Mouse (Mus musculus): ENCODE results near the gene Mrpl2. TPM values are rescaled to one million over a fixed set of nuclear protein-coding genes. Genes with fewer than 3 reads are reported as not detected.

Gene Mrpl2
- polyA plus RNA-seq, 1 experiment, result 38.2 TPM

DNA sequence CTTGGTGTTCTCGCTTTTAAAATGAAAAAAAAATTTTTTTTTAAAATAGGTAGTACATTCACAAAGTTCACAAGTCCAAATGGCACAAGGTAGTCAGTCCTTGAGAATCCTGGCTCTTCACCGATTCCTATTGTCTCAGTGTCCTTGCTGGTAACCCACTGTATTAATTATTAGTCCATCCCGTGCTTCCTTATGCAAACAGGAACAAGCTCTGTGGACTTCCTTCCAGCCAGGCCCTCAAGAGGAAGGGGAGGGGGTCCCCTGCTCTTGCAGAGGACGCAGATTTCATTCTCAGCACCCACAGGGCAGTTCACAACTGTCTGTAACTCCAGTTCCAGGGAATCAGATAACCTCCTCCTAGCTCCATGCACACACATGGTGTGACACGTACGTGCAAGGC, 10.0 kb downstream of the Mrpl2 start:
- Histone ChIP-seq H3K27ac (ENCODE audit: insufficient read depth, low read depth, low read length) (no peak overlapping the region), H3K4me3 (ENCODE audit: insufficient read depth, low read length) (no peak overlapping the region), H3K4me1 (ENCODE audit: control insufficient read depth, insufficient read depth, low read length) (peaks cover 2% of the 10 kb centered on the region; the same call in 1 of the 2 replicates)
- no peak for TF ChIP-seq POLR2A (IDR thresholded peaks at IDR 0.05; ENCODE audit: borderline replicate concordance, low read depth, low read length)
- no peak for TF ChIP-seq CTCF (IDR thresholded peaks at IDR 0.05; ENCODE audit: low read depth, low read length)

DNA sequence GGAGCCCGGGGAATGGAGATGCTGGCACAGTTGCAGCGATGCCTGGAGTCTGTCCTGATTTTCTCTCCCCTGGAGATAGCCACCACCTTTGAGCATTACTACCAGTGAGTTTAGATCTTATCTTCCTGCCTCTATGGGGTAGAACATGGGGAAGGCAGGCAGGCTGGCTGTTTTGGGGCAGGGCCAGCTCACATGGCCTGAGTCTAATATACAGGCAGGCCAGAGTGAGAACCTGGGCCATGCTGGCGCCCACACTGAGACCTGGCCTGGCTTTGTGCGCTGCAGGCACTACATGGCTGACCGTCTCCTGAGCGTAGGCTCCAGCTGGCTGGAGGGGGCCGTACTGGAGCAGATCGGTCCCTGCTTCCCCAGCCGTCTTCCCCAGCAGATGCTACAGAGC, 15.3 kb downstream of the Mrpl2 start:
- Histone ChIP-seq H3K27ac (ENCODE audit: insufficient read depth, low read depth, low read length) (no peak overlapping the region), H3K4me3 (ENCODE audit: insufficient read depth, low read length) (no peak overlapping the region), H3K4me1 (ENCODE audit: control insufficient read depth, insufficient read depth, low read length) (no peaks in the 10 kb centered on the region)
- TF ChIP-seq POLR2A (IDR thresholded peaks at IDR 0.05; ENCODE audit: borderline replicate concordance, low read depth, low read length), result no peak
- no peak for TF ChIP-seq CTCF (IDR thresholded peaks at IDR 0.05; ENCODE audit: low read depth, low read length)

DNA sequence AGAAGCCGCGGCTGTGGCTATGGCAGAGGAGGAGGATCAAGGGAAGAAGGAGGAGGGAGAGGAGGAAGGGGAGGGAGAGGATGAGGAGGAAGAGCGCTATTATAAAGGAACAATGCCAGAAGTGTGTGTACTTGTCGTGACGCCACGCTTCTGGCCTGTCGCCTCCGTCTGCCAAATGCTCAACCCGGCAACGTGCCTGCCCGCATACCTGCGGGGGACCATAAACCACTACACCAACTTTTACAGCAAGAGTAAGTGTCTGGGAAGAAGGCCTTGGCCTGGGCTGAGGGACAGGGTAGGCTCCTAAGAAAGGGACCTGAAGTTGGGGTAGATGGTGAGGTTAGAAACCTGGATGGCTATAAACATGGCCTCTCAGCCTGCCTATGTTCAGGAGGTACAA, 16.0 kb downstream of the Mrpl2 start:
- no peak for TF ChIP-seq CTCF (IDR thresholded peaks at IDR 0.05; ENCODE audit: low read depth, low read length)
- no peak for TF ChIP-seq POLR2A (IDR thresholded peaks at IDR 0.05; ENCODE audit: borderline replicate concordance, low read depth, low read length)
- Histone ChIP-seq H3K27ac (ENCODE audit: insufficient read depth, low read depth, low read length) (no peak overlapping the region), H3K4me1 (ENCODE audit: control insufficient read depth, insufficient read depth, low read length) (no peaks in the 10 kb centered on the region), H3K4me3 (ENCODE audit: insufficient read depth, low read length) (no peak overlapping the region)

DNA sequence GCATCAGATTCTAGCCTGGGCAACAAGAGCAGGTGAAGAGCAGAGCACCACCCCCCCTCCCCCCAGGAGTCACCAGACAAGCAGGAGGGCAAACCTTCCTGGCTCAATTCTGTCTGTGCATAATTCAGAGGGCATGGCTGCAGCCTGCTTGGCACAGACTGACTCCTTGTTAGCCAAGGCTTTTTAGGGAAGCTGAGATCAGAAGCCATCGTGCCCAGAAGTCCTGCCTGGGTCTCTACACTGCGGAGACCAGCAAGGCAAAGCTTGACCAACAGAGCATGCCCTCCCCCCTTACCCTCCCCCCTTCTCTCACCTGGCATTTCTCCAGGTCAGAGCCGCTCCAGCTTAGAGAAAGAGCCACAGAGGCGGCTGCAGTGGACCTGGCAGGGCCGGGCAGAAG, 16.7 kb downstream of the Mrpl2 start:
- H3K27ac ChIP-seq (ENCODE audit: insufficient read depth, low read depth, low read length), result no peak overlapping the region
- no peaks in the 10 kb centered on the region for H3K4me1 ChIP-seq (ENCODE audit: control insufficient read depth, insufficient read depth, low read length)
- no peak for TF ChIP-seq POLR2A (IDR thresholded peaks at IDR 0.05; ENCODE audit: borderline replicate concordance, low read depth, low read length)
- TF ChIP-seq CTCF (IDR thresholded peaks at IDR 0.05; ENCODE audit: low read depth, low read length), result no peak
- H3K4me3 ChIP-seq (ENCODE audit: insufficient read depth, low read length), result no peak overlapping the region

DNA sequence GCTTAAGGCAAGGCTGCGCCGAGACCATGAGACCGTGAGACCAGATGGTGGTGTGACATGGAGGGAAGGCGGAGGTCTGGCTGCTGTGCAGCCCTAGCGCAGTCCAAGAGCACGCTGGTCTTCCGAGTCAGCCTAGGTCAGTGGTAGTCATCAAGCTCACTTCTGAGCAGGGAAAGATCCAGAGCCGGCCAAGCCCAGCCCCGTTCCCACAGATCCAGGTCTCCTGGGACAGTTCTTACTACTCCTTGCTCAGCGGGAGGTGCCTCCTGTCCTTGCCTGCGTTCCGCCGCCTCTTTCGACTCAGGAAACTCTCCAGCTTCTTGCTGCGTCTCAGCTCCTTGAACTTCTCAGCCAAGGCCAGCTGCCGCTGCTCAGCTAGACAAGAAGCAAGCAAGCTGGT, 21.7 kb downstream of the Mrpl2 start:
- TF ChIP-seq CTCF (IDR thresholded peaks at IDR 0.05; ENCODE audit: low read depth, low read length) (no peak), POLR2A (IDR thresholded peaks at IDR 0.05; ENCODE audit: borderline replicate concordance, low read depth, low read length) (no peak)
- Histone ChIP-seq H3K4me1 (ENCODE audit: control insufficient read depth, insufficient read depth, low read length) (no peaks in the 10 kb centered on the region), H3K4me3 (ENCODE audit: insufficient read depth, low read length) (no peak overlapping the region), H3K27ac (ENCODE audit: insufficient read depth, low read depth, low read length) (no peak overlapping the region)

DNA sequence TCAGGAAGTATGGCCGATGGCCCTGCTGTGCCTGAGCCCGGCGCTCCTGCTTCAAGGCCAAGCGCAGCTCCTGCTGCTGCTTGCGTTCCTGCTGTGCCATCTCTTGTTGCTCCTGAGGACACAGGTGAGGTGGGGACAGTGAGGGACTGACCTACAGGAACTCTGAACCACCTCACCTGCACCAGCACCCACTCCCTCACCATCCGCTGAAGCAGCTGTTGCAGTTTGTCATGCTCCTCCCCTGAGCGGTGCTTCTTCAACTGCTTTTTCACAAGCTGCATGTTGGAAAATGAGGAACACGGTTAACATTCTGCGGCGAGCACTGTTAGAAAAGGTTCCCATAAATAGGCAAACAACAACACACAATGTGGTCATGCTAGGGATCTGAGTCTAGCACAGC, 23.9 kb downstream of the Mrpl2 start:
- Histone ChIP-seq H3K27ac (ENCODE audit: insufficient read depth, low read depth, low read length) (no peak overlapping the region), H3K4me1 (ENCODE audit: control insufficient read depth, insufficient read depth, low read length) (0 out of 2 replicates have a peak, but pooled peaks cover 2% of the 10 kb centered on the region), H3K4me3 (ENCODE audit: insufficient read depth, low read length) (no peak overlapping the region)
- no peak for TF ChIP-seq CTCF (IDR thresholded peaks at IDR 0.05; ENCODE audit: low read depth, low read length)
- TF ChIP-seq POLR2A (IDR thresholded peaks at IDR 0.05; ENCODE audit: borderline replicate concordance, low read depth, low read length), result no peak

DNA sequence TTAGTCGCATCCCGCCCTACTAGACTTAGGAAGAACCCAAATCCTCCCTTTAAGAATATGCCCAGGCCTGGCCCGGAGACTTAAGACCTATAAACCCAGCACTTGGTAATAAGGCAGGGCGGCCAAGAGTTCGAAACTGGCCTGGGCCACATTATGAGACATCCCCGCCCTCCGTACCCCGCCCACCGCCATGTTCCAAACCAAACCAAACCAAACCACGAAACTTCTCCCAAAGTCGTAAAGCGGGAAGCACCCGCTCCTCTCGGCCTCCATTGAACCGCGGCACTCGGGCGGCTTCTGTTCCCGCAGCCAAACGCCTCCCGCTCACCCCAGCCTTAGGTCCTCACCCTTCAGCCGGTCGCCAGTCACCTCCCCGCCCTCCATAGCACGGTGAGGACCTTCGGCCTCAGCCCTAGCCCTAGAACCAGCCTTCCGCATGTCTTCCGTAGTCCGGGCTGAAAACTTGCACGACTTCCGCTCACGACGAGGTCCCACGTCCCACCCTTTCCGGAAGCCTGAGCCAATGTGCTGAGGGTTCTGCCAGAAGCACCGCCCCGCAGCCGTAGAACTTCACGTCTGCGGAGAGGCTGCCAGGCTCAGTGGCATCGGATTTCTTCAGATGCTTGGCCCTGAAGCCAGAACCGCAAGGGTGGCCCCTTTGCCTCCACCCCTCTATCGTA, 28.0 kb downstream of the Mrpl2 start, which contains the start of gene Rrp36:
Rrp36 (minus strand) TSS at position 503 of the 680 bp plus-strand sequence.
- TF ChIP-seq POLR2A (IDR thresholded peaks at IDR 0.05; ENCODE audit: borderline replicate concordance, low read depth, low read length) (no peak), CTCF (IDR thresholded peaks at IDR 0.05; ENCODE audit: low read depth, low read length) (no peak)
- peak within 1 kb of the TSS; percentile 72 for H3K4me3 ChIP-seq (ENCODE audit: insufficient read depth, low read length)
- H3K4me1 ChIP-seq (ENCODE audit: control insufficient read depth, insufficient read depth, low read length), result peaks cover 5% of the 10 kb centered on the region
- peak within 1 kb of the TSS; percentile 68 for H3K27ac ChIP-seq (ENCODE audit: insufficient read depth, low read depth, low read length)

DNA sequence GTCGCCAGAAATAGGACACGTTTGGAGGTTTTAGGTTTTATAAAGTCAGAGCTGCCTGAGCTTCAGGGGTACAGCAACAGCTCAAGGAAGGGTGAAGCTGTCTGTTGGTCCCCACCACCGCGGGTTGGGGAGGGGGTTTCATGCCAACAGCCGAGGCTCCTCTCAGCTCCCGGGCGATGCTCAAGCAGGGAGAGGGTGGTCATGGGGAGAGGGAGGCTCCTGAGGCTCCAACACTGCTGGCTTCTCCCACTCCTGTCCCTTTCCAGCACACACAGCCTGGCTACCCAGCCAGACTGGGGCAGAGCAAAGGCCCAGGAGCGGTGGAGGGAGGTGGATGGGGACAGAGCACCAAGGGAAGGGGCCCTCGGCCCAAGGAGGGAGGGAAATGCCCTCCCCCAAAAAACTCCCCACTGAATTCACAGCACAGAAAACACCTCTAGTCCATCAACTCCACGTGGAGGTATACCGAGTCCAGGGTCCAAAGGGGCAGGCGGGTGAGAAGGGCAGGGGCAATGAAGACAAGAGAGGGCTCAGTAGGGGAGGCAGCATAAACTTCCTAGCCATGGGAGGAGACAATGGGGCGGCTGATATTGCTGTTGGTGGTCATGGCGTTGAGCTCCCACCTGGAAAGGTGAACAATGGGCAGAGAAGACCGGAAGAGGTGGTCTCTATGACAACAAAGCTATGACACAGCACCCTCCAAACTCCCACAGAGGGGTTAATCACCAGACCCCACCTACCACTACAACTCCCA, 28.7 kb downstream of the Mrpl2 start:
- peak overlapping the region; percentile 72 for H3K4me3 ChIP-seq (ENCODE audit: insufficient read depth, low read length)
- 0 out of 2 replicates have a peak overlapping the region, but pooled peaks have one; percentile 7 for H3K27ac ChIP-seq (ENCODE audit: insufficient read depth, low read depth, low read length)
- no peak for TF ChIP-seq POLR2A (IDR thresholded peaks at IDR 0.05; ENCODE audit: borderline replicate concordance, low read depth, low read length)
- TF ChIP-seq CTCF (IDR thresholded peaks at IDR 0.05; ENCODE audit: low read depth, low read length), result no peak
- H3K4me1 ChIP-seq (ENCODE audit: control insufficient read depth, insufficient read depth, low read length), result peaks cover 10% of the 10 kb centered on the region

DNA sequence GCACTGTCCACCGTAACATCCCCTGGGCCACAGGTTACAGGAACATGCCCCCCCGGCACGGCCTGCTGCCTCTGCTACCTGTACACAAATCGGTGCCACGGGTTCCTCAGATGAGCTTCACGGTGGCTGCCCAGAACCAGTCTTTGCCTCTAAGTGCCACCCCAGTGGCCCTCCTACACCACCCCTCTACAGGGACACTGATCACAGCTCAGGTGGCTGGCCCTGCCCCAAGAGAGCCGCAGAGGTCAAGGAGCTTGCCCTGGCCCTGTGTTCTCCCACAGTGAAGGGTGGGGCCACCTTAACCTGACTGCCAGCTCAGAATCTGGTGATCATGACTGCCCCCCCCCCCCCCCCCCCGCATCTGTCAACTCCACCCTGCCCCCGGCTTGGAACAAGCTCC, 32.4 kb downstream of the Mrpl2 start, which contains the start of gene Mea1:
Mea1 (plus strand) TSS at position 378 of the 400 bp plus-strand sequence.
- Histone ChIP-seq H3K27ac (ENCODE audit: insufficient read depth, low read depth, low read length) (0 out of 2 replicates have a peak within 1 kb of the TSS, but pooled peaks have one; percentile 75), H3K4me1 (ENCODE audit: control insufficient read depth, insufficient read depth, low read length) (peaks cover 8% of the 10 kb centered on the region), H3K4me3 (ENCODE audit: insufficient read depth, low read length) (peak within 1 kb of the TSS; percentile 96)
- TF ChIP-seq POLR2A (IDR thresholded peaks at IDR 0.05; ENCODE audit: borderline replicate concordance, low read depth, low read length) (no peak), CTCF (IDR thresholded peaks at IDR 0.05; ENCODE audit: low read depth, low read length) (no peak)

DNA sequence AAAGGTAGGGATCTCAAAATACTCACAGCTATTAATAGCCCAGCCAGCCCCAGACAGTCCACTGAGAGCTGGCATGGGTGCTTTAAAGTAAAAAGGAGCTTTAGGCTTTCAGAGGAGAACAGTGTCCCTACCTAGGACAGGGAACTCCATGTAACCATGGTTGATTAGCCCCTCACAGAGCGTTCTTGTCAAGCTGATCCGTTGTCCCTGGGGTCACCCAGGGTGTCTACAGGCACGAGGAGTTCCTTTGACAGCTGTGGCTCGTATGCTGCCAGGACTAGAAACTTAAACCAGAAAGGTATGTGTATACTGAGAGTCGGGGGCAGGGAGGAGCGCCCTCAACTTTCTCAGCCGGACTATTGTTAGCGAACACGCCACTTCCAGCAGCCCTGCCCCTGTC, 32.9 kb downstream of the Mrpl2 start:
- Histone ChIP-seq H3K27ac (ENCODE audit: insufficient read depth, low read depth, low read length) (no peak overlapping the region), H3K4me1 (ENCODE audit: control insufficient read depth, insufficient read depth, low read length) (peaks cover 8% of the 10 kb centered on the region), H3K4me3 (ENCODE audit: insufficient read depth, low read length) (peak overlapping the region; percentile 96; the same call in 1 of the 2 replicates)
- no peak for TF ChIP-seq POLR2A (IDR thresholded peaks at IDR 0.05; ENCODE audit: borderline replicate concordance, low read depth, low read length)
- no peak for TF ChIP-seq CTCF (IDR thresholded peaks at IDR 0.05; ENCODE audit: low read depth, low read length)

All from bone marrow macrophage, adult 2 months (primary cell).